Mouse (Mus musculus) left cerebral cortex, postnatal 4 days (tissue): ENCODE results near the gene Efna5. TPM values are rescaled to one million over a fixed set of nuclear protein-coding genes. Genes with fewer than 3 reads are reported as not detected.

Source experiments
- DNase-seq: peaks from one replicate; pipeline ENCODE4 v3.0.0-alpha.2; 2022
- intact Hi-C: fragments of 180-260 bp; cut with DNase I; formaldehyde crosslinking; loops from one replicate; pipeline ENCODE4 v1.15.1; 2025
- total RNA-seq, 2 experiments: library from RNA; stranded (reverse); gene quantifications; 2 replicates each; pipeline ENCODE4 v1.2.3; 2021

Gene Efna5
- total RNA-seq, 2 experiments from 2014 or later: 43.8 to 49.4 TPM

GRCm38 (mm10) chr17:62717426-62718131 lies 163.5 kb downstream of the Efna5 start:
- no peak for DNase-seq
- intact Hi-C loops: no loop called here

- no peak for DNase-seq
- intact Hi-C loops: no loop called here
These were observed 167.7 kb downstream of the Efna5 start for GRCm38 (mm10) chr17:62713455-62713854.

- intact Hi-C loops: no loop called here
- DNase-seq: no peak
These were observed 174.7 kb downstream of the Efna5 start for GRCm38 (mm10) chr17:62706418-62706817.

GRCm38 (mm10) chr17:62702020-62702814 lies 178.9 kb downstream of the Efna5 start:
- no peak for DNase-seq
- intact Hi-C loops: no loop called here

GRCm38 (mm10) chr17:62700791-62701602 lies 180.1 kb downstream of the Efna5 start:
- DNase-seq: no peak
- intact Hi-C loops: no loop called here

- intact Hi-C loops: no loop called here
- no peak for DNase-seq
These were observed 186.1 kb downstream of the Efna5 start for GRCm38 (mm10) chr17:62694958-62695437.

- DNase-seq: no peak
- intact Hi-C loops: no loop called here
These were observed 188.9 kb downstream of the Efna5 start for GRCm38 (mm10) chr17:62692242-62692641.

- intact Hi-C loops: no loop called here
- DNase-seq: no peak
These were observed 189.9 kb downstream of the Efna5 start for GRCm38 (mm10) chr17:62691201-62691715.

GRCm38 (mm10) chr17:62690256-62690655 lies 190.9 kb downstream of the Efna5 start:
- no peak for DNase-seq
- intact Hi-C loops: no loop called here

GRCm38 (mm10) chr17:62689646-62690045 lies 191.5 kb downstream of the Efna5 start:
- intact Hi-C loops: no loop called here
- no peak for DNase-seq

- intact Hi-C loops: no loop called here
- no peak for DNase-seq
These were observed 193.7 kb downstream of the Efna5 start for GRCm38 (mm10) chr17:62687369-62687768.

GRCm38 (mm10) chr17:62685181-62685580 lies 195.9 kb downstream of the Efna5 start:
- no peak for DNase-seq
- intact Hi-C loops: no loop called here

GRCm38 (mm10) chr17:62683142-62683541 lies 198.0 kb downstream of the Efna5 start:
- intact Hi-C loops: no loop called here
- no peak for DNase-seq

GRCm38 (mm10) chr17:62681726-62682125 lies 199.4 kb downstream of the Efna5 start:
- intact Hi-C loops: no loop called here

GRCm38 (mm10) chr17:62680737-62681136 lies 200.4 kb downstream of the Efna5 start:
- no peak for DNase-seq
- intact Hi-C loops: no loop called here

More at GRCm38 (mm10) chr17:62681726-62682125, 199.4 kb downstream of the Efna5 start:
- DNase-seq: no peak

- intact Hi-C loops: no loop called here
- no peak for DNase-seq
These were observed 204.3 kb downstream of the Efna5 start for GRCm38 (mm10) chr17:62676832-62677231.

GRCm38 (mm10) chr17:62676409-62676808 lies 204.7 kb downstream of the Efna5 start:
- intact Hi-C loops: no loop called here
- no peak for DNase-seq

- intact Hi-C loops: no loop called here
- no peak for DNase-seq
These were observed 205.3 kb downstream of the Efna5 start for GRCm38 (mm10) chr17:62675811-62676255.

GRCm38 (mm10) chr17:62672068-62672467 lies 209.0 kb downstream of the Efna5 start:
- DNase-seq: no peak
- intact Hi-C loops: no loop called here

- DNase-seq: no peak
These were observed 214.4 kb downstream of the Efna5 start for GRCm38 (mm10) chr17:62666761-62667160.

GRCm38 (mm10) chr17:62665823-62666222 lies 215.3 kb downstream of the Efna5 start:
- DNase-seq: no peak
- intact Hi-C loops: no loop called here

More at GRCm38 (mm10) chr17:62666761-62667160, 214.4 kb downstream of the Efna5 start:
- intact Hi-C loops: no loop called here
